Mouse (Mus musculus): ENCODE measurements around the gene Myh6.

- no peak for TF ChIP-seq CTCF (IDR thresholded peaks at IDR 0.05; ENCODE audit: control insufficient read depth, insufficient read depth, insufficient replicate concordance, low read depth, low read length)
- no peak for TF ChIP-seq POLR2A (IDR thresholded peaks at IDR 0.05; ENCODE audit: control insufficient read depth, low read depth, low read length)
Measured at GRCm38 (mm10) chr14:54958503-54958902, 8.2 kb downstream of the Myh6 start.
